Mouse (Mus musculus) liver, embryonic 14.5 days (tissue): Measurements from ENCODE around the gene Tmem74b.

Experiments
- CTCF ChIP-seq: IDR thresholded peaks from 2 replicates; pipeline ENCODE4 v1.5.1; 2016; ENCODE audit warnings: antibody characterized with exemption, low read depth, control low read depth
- EP300 ChIP-seq: IDR thresholded peaks from 2 replicates; pipeline ENCODE4 v1.6.1; 2016; ENCODE audit warnings: antibody characterized with exemption, low read depth

- TF ChIP-seq CTCF, result no peak
- TF ChIP-seq EP300, result no peak
These were observed 14.7 kb downstream of the Tmem74b start for GRCm38 (mm10) chr2:151716318-151717055.
